Mouse (Mus musculus) frontal cortex, adult 2 months (tissue): ENCODE data around the gene Cpd. TPM values are rescaled to one million over a fixed set of nuclear protein-coding genes. Genes with fewer than 3 reads are reported as not detected.
"Not testable (repeated sequence)": the region's sequence is repeated elsewhere in the genome, so short reads cannot be mapped to it uniquely, and the experiment has no call there.

Experiments used
- DNase-seq, 2 experiments: peaks; one replicate each; pipeline ENCODE4 v3.0.0; 2022; ENCODE audit warnings: low spot score in 1 of 2; ENCODE audit errors: extremely low spot score in 1 of 2
- polyA plus RNA-seq: library from polyadenylated mRNA; depleted of rRNA; stranded (reverse); fragments of >200 nt; gene quantifications from 2 replicates; pipeline ENCODE4 v1.2.3, GENCODE M21; 2012

Cpd gene
- polyA plus RNA-seq, 1 experiment, result 32.8 TPM

DNA sequence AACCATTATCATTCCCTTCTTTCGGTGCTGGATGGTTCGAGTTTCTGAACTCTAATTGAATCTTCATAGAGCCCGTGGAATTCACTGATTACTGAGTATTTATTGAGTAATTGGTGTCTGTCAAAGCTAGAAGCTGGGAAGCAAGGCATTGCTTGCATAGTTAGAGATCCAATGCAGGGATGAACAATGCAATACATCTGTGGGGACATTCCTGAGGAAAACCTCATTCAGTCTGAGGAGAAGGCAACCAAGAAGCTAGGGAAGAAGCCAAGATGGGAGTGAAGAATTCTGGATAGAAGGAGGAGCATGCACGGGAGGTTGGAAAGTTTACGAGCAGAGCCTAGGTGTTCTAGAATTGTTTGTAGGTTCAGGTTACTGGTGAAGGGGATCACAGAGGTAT lies 1.3 kb upstream of the Cpd start:
- no peak for DNase-seq

DNA sequence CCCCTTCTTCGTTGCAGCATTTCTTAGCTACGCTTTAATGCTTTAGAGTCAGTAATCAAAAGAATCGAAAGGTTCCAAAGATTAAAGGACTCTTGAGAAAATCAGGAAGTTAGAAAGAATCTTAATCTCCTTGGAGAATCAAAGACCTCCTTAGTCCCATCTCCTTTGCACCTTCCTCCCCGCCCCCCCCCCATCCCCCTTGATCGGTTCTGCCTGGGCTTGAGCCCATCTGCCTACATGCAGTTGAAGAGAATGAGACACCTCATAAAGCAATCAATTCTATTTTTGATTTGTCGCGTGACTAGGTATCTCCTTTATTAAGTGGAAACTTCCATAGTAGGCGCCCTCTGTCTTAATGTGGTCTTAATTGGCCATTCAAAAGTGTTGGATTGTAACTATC lies 536 bp upstream of the Cpd start:
- no peak for DNase-seq

- peak in 1 of 2 experiments; percentile 13 for DNase-seq
These were observed 574 bp downstream of the Cpd start for GRCm38 (mm10) chr11:76846011-76846877.

DNA sequence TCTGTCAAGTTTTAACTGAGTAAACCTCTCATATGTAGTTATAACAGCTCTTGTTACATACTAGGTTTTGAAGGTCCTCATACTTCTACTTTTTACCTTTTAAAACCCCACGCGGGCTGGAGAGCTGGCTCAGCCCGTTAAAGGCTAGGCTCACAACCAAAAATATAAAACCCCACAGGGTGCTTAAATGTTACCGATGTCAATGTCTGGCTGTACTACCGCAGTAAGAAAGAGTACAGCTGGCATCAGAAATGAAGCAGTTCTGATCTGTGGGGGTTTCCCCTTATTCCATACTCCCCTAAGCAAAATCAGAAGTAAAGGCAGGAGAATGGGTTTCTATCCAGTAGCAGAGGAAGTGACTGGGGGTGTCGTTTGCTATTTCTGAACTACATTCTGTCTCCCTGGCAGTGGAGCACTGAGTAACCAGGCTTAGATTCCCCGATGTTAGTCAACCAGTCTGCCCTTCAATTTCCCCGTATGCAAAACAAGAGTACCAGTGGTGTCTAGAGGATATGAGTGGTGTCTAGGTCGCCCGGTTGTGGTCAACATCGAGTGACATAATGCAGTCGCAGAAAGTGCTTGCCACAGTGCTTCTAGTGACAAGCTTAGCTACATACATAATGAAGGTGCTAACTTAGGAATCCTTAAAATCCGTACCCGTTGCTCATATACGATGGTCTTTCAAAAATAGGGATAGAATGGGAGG lies 1.4 kb downstream of the Cpd start:
- DNase-seq, result peak in 1 of 2 experiments; percentile 45

DNA sequence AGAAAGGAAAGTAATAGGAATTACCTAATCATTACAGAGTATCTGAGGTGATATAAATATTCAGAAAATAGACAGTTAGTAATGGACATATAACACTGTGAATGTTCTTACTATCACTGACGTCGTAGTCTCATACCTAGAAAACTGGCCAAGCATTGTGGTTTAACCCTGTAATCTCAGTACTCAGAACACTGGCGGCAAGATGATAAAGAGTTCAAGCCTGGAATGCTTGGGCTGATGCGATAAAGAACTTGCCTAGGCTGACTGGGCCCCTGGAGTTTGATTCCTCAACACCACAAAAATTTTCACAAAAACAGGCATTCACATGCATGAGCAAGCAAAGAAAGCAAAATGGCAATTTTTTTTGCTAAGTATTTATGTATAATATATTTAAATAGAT lies 8.2 kb downstream of the Cpd start:
- no peak for DNase-seq

- DNase-seq, result peak in 1 of 2 experiments; percentile 36
These were observed 10.5 kb downstream of the Cpd start for GRCm38 (mm10) chr11:76836317-76836716.

- DNase-seq, result no peak
These were observed 10.9 kb downstream of the Cpd start for GRCm38 (mm10) chr11:76835868-76836267.

GRCm38 (mm10) chr11:76834665-76835064 lies 12.2 kb downstream of the Cpd start:
- no peak for DNase-seq

DNA sequence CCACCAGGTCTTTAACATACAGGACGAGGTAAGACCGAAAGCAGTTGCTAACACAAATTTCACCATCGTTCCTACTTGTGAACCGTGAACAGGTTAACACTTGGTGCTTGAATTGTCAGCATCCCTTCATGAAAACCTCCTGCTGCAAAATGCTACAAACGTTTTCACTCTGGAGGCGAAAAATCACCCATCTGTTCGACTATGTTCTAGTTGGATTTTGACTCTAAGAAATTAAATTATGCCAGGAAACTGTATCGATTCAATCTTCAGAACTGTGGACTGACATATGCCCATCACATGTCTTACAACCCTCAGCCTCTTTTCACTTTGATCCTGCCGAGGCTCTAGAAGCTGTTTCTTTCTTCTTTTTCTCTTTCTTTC lies 21.9 kb downstream of the Cpd start:
- DNase-seq, result peak in 1 of 2 experiments; percentile 55

- DNase-seq, result no peak
These were observed 22.5 kb downstream of the Cpd start for GRCm38 (mm10) chr11:76824238-76824884.

DNA sequence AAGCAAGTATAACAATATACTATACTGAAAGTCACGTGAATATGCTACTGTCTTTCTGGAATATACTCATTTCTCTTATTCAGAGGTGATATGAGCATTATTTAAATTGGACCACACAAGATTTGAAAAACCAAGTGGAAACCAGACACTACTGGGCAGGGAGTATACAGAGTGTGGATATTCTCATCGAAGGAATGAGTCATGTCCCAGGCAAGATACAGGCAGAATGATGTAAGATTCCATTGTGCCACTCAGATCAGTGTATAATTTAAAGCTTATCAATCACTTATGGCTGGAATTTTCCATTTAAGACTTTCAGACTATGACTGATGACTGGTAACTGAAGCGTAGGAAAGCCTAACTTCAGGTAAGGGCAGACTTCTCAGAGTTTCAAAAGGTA lies 23.2 kb downstream of the Cpd start:
- no peak for DNase-seq

DNA sequence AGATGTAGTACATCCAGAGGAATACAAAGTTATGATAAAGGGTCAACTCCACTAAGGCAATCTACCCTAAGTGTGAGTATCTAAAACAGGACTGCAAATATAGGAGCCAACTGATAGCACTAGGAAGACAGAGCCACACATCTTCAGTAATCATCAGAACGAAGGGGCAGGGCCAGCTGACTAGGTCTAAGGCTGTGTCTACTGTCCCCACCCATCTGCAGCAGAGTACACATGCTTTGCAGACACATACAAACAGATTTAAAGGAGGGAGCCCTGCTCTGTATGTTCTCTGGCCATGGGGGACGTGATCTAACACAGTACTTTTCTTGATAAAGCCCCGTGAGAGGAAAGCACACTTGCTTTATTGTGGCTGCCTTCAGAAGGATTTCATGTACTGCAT lies 25.5 kb downstream of the Cpd start:
- DNase-seq, result no peak

DNA sequence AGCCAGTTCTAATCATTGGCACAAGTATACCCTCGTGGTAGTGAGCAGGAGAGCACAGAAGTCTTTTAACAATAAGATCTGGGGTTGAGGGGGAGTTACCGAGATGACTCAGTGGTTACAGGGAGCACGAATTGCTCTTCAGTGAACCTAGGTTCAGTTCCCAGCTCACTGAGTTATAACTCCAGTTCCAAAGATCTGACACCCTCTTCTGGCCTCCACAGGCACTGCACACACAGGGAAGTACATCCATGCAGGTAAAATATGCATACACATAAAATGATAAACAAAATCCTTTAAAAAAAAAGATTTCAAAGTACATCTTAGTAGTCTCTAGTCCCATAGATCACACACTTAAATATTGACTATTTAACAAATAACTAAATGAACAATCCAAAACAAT lies 29.2 kb downstream of the Cpd start:
- DNase-seq, result no peak

DNA sequence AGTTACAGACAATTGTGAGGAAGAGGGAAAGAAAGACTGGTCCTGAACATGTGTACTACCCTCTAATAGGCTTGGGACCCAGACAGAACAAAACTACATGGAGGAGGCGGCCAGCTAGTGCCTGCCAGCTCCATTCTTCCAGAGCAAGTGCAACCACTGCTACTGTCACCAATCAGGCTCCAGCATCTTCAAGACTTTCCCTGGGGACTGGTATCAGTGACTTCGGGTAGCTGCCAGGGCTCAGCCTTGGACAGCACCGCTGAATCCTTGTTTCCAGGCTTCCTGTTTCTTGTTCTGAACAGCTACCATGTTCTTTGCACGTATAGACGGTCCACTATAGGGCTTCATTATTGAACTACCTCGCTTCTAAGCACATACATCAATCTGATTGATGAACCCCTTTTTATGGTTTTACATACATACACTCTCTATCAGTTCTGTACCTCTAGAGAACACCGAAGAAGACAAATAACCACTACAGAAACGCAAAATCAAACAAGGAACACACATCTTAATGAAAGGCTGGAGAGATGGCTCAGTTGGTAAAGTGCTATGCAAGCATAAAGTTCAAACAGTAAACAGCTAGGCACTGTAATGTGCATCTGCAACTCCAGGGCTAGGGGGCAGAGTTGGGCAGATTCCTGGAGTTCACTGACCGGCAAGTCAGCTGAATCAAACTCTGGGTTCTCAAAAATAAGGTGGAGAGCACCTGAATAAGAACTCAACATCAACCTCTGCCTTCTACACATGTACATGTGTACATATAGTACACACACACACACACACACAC lies 35.9 kb downstream of the Cpd start:
- DNase-seq, result no peak

GRCm38 (mm10) chr11:76809450-76809849 lies 37.4 kb downstream of the Cpd start:
- DNase-seq, result peak in 1 of 2 experiments; percentile 58

GRCm38 (mm10) chr11:76808550-76808949 lies 38.3 kb downstream of the Cpd start:
- DNase-seq, result no peak

- no peak for DNase-seq
These were observed 39.7 kb downstream of the Cpd start for GRCm38 (mm10) chr11:76807007-76807679.

DNA sequence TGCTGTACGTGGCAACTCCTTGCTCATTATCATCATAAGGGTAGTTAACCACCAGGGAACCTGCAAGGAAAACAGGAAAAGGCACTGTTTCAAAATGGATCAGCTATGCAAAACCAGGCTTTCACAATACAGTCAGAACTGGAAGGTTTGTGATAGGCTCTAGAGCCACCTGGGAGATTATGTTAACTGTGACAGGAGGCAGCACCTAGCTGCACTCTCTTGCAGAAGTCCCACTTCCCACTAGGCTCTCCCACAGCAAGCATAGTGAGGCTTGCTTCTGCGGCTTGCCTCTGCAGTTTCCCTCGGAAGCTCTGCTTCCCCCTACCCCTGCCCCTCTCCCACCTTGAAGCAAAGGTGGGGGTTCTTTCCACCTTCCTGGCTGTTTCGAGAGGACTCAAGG lies 40.8 kb downstream of the Cpd start:
- no peak for DNase-seq

DNA sequence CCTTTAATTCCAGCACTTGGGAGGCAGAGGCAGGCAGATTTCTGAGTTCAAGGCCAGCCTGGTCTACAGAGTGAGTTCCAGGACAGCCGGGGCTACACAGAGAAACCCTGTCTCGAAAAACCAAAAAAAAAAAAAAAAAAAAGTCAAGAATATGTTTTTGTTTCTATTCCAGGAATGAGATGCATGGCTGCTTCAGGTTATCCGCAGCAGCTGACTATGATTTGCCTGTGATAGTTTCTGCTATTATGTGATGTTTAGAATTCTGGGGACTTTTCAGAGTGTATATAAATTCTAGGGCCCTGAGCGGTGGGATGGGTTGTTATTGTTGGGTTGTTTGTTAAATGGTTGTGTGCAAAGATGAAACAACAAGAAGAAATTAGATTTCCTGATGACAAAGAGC lies 41.7 kb downstream of the Cpd start:
- DNase-seq, result not testable (repeated sequence)

- DNase-seq, result no peak
These were observed 43.6 kb downstream of the Cpd start for GRCm38 (mm10) chr11:76803266-76803665.
